Mouse (Mus musculus) ES-E14 (cell line): ENCODE measurements at regions not wholly inside any gene's neighbourhood (a gene's known extent, or its start where the extent isn't known, plus 50 kb on each side); places are given as distances from the start of the nearest gene placed in this dataset.

Experiments
- DNase-seq: peaks from one replicate; pipeline ENCODE4 v3.0.0-alpha.2; 2013; ENCODE audit warnings: low read depth, low spot score
- H3K27ac ChIP-seq: 2 replicates; pipeline ENCODE4 v1.5.1; 2012; ENCODE audit warnings: low read depth, mild to moderate bottlenecking, low read length, moderate library complexity, mixed read lengths; ENCODE audit not compliant: poor library complexity, insufficient read depth, severe bottlenecking
- H3K36me3 ChIP-seq: 2 replicates; pipeline ENCODE4 v1.6.1; 2012; ENCODE audit warnings: mild to moderate bottlenecking, low read length, moderate library complexity, mixed read lengths; ENCODE audit not compliant: control insufficient read depth, poor library complexity, insufficient read depth, severe bottlenecking
- H3K4me1 ChIP-seq, 2 experiments: fragments of 150-350 bp in 1 of 2; sonication (generic) in 1 of 2; 2 replicates each; pipeline ENCODE4 v1.6.1; 2012; ENCODE audit warnings: low read length in 2 of 2, mild to moderate bottlenecking in 1 of 2, mixed read lengths in 1 of 2; ENCODE audit not compliant: control insufficient read depth in 2 of 2, insufficient read depth in 2 of 2, poor library complexity in 1 of 2
- H3K4me3 ChIP-seq, 2 experiments: fragments of 150-350 bp in 1 of 2; sonication (generic) in 1 of 2; 2 replicates each; pipeline ENCODE4 v1.5.1; 2012; ENCODE audit warnings: low read length in 2 of 2, low read depth in 1 of 2, mild to moderate bottlenecking in 1 of 2, mixed read lengths in 1 of 2; ENCODE audit not compliant: insufficient read depth in 1 of 2, poor library complexity in 1 of 2, severe bottlenecking in 1 of 2
- H3K9ac ChIP-seq: 2 replicates; pipeline ENCODE4 v1.6.1; 2012; ENCODE audit warnings: low read depth, mild to moderate bottlenecking, low read length, mixed read lengths; ENCODE audit not compliant: poor library complexity, insufficient read depth, severe bottlenecking
- H3K9me3 ChIP-seq: fragments of 150-350 bp; sonication (generic); 2 replicates; pipeline ENCODE4 v1.6.1; 2012; ENCODE audit warnings: low read depth, mild to moderate bottlenecking, low read length; ENCODE audit not compliant: control insufficient read depth, insufficient read depth
- CHD2 ChIP-seq: IDR thresholded peaks from 2 replicates; pipeline ENCODE4 v1.6.1; 2014; ENCODE audit warnings: mild to moderate bottlenecking, low read depth, low read length, inconsistent platforms
- HCFC1 ChIP-seq: IDR thresholded peaks from 2 replicates; pipeline ENCODE4 v1.6.1; 2012; ENCODE audit warnings: low read length, inconsistent platforms, borderline replicate concordance; ENCODE audit not compliant: insufficient read depth
- MAFK ChIP-seq: IDR thresholded peaks from 2 replicates; pipeline ENCODE4 v1.6.1; 2014; ENCODE audit warnings: mild to moderate bottlenecking, low read depth, low read length, inconsistent platforms; ENCODE audit not compliant: insufficient read depth
- ZC3H11A ChIP-seq: IDR thresholded peaks from 2 replicates; pipeline ENCODE4 v1.6.1; 2012; ENCODE audit warnings: low read depth, mild to moderate bottlenecking, inconsistent platforms, low read length, borderline replicate concordance
- ZNF384 ChIP-seq: IDR thresholded peaks from 2 replicates; pipeline ENCODE4 v1.6.1; 2012; ENCODE audit warnings: low read depth, low read length, inconsistent platforms
- in situ Hi-C, 2 experiments: fragments of 600-800 bp; cut with MboI; formaldehyde crosslinking; loops; one replicate each; pipeline ENCODE4 v1.15.1; 2025; ENCODE audit warnings: low sequenced_read_pairs in 2 of 2, inconsistent platforms in 1 of 2; ENCODE audit not compliant: unreplicated experiment in 2 of 2

DNA sequence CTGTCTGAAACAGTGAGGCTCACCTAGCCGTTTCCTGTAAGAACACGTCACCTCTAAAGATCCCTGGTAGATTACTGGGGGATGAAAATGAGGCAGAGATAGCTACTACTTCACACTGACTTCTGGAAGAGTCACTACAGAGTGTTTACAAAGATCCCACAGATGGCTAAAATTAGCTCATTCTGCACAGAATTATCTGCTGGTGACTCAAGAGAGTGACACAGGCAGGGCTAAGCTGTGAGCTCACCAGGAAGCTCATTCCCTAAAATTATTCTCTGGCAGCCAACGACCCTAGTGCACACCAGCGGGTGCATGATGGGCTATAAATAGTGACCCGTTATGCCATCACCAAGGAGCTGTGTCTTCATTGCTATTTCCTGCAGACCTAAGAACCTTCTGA is 53.2 kb upstream of the Ddah1 start:
- no peak overlapping the region for H3K27ac ChIP-seq
- in situ Hi-C loops: no loop called here
- no peaks in the 10 kb centered on the region for H3K36me3 ChIP-seq
- H3K9ac ChIP-seq: no peak overlapping the region
- no peaks in the 10 kb centered on the region for H3K4me1 ChIP-seq
- TF ChIP-seq HCFC1 (no peak), CHD2 (no peak), MAFK (no peak), ZC3H11A (no peak), ZNF384 (no peak)
- no peak for DNase-seq
- H3K9me3 ChIP-seq: no peaks in the 10 kb centered on the region
- H3K4me3 ChIP-seq: no peak overlapping the region

DNA sequence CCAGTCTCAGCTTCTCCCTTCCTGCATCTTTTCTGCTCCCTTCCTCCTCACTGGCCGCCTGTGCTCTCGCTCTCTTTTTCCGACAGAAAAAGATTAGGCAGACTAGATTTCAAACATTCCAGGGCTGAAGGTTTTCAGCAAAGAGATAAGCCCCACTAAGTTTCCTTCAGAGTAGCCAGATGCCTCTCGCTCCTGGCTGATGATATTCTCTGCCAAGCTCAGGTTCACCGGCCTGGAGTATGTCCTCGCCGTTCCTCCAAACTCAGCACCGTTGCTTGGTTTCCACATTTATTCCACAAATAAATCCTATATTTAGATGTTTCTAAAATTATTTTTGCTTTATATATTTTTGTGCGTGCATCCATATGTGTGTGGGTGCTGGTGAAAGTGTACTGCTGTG is 54.3 kb upstream of the Ccn1 start:
- Histone ChIP-seq H3K9ac (no peak overlapping the region), H3K36me3 (no peaks in the 10 kb centered on the region), H3K9me3 (no peaks in the 10 kb centered on the region), H3K4me1 (no peaks in the 10 kb centered on the region), H3K4me3 (no peak overlapping the region), H3K27ac (no peak overlapping the region)
- DNase-seq: no peak
- TF ChIP-seq MAFK (no peak), HCFC1 (no peak), ZC3H11A (no peak), CHD2 (no peak), ZNF384 (no peak)
- in situ Hi-C loops: no loop called here

DNA sequence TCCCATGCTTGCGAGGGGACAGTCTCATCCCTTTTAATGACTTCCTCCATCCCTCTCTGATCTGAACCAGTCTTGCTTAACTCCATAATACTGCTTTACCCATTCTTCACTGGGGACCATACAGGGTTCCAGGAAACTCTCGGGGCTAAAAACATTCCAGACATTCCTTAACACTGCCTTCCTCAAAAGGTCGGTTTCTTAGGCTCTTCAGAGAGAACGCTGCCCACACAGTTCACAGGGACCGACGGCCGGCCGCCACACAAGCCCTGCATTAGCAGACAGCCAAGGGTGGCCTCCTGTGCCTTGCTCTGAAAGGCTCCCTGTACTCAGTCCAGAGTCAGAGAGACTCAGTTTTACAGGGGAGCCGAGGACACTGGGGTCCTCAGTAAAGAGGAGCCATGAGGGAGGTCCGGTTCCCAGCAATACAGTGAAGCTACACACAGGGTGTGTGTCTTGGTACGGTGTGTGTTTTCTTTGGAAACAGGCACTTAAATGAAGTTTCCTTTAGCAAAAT is 53.7 kb upstream of the Ccn1 start:
- H3K4me3 ChIP-seq: no peak overlapping the region
- H3K9ac ChIP-seq: no peak overlapping the region
- peak; percentile 36 for DNase-seq
- H3K9me3 ChIP-seq: no peaks in the 10 kb centered on the region
- TF ChIP-seq HCFC1 (no peak), ZNF384 (no peak), ZC3H11A (no peak), MAFK (no peak), CHD2 (no peak)
- no peaks in the 10 kb centered on the region for H3K36me3 ChIP-seq
- in situ Hi-C loops: no loop called here
- no peaks in the 10 kb centered on the region for H3K4me1 ChIP-seq
- peak overlapping the region; percentile 42; the same call in 1 of the 2 replicates for H3K27ac ChIP-seq

DNA sequence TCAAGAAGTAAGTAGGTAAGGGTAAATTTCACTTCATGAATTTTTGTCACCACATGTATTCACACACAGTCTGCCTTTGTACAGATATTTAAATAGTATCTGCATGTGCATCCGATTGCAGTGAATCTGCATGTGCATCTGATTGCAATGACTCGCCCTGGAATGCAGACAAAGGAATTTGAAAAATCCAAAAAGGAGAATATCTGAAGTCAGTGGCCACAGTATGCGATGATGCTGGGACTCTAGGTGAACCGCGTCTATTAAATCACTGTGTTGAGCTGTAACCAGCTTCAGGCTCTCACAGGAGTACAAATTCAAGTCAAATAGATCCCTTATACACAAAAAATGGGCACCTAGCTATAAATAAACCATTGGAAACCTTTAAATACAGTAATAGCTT is 53.0 kb upstream of the Ccn1 start:
- Histone ChIP-seq H3K27ac (no peak overlapping the region), H3K4me1 (no peaks in the 10 kb centered on the region), H3K36me3 (no peaks in the 10 kb centered on the region), H3K9me3 (no peaks in the 10 kb centered on the region), H3K4me3 (no peak overlapping the region), H3K9ac (no peak overlapping the region)
- no peak for DNase-seq
- TF ChIP-seq ZC3H11A: no peak
- TF ChIP-seq MAFK: no peak
- no peak for TF ChIP-seq CHD2
- no peak for TF ChIP-seq HCFC1
- in situ Hi-C loops: no loop called here

DNA sequence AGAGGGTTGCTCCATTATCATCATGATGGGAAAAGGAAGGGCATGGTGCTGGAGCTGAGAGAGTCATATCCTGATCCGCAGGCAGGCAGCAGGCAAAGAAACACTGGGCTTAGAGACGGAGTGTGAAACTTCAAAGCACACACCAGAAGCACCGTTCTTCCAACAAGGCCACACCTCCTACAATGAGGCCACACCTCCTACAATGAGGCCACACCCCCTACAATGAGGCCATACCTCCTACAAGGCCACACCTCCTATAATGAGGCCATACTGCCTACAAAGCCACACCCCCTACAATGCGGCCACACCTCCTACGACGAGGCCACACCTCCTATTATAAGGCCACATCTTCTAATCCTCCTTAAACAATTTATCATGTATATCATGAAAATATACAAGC is 52.2 kb upstream of the Ccn1 start:
- Histone ChIP-seq H3K36me3 (no peaks in the 10 kb centered on the region), H3K9me3 (no peaks in the 10 kb centered on the region), H3K4me3 (no peak overlapping the region), H3K9ac (no peak overlapping the region), H3K4me1 (no peaks in the 10 kb centered on the region), H3K27ac (no peak overlapping the region)
- TF ChIP-seq HCFC1: no peak
- TF ChIP-seq MAFK: no peak
- TF ChIP-seq CHD2: no peak
- peak; percentile 82 for DNase-seq
- in situ Hi-C loops: no loop called here
